Mouse (Mus musculus) ES-Bruce4 (cell line): ENCODE results near the gene Pea15a.

ENCODE experiments used
- EP300 ChIP-seq: IDR thresholded peaks from 2 replicates; pipeline ENCODE4 v1.6.1; 2011; ENCODE audit warnings: low read depth, low read length; ENCODE audit not compliant: insufficient read depth
- POLR2A ChIP-seq: IDR thresholded peaks from one replicate; pipeline ENCODE4 v1.8.1; 2011; ENCODE audit warnings: low read length; ENCODE audit not compliant: insufficient read depth

DNA sequence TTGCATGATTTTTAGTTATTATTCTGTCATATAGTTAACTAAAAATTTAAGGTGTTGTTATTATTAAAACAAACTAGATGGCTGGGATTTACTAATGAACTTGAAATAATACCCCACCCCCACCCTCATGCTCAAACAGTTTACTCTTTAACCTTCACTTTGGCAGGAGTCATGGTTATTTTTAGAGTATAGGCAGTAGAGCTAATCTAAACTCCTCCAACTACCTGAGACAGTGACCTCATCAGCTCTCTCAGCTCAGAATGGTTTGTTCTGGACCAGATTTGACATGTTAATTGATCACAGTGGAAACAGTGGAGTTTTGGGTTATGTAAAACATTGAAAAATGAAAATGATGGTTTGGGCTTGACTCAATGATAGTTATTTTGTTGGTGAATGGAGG lies 46.1 kb downstream of the Pea15a start:
- TF ChIP-seq EP300 (no peak), POLR2A (no peak)
